Mouse (Mus musculus) cerebellum, adult 2 months (tissue): ENCODE data around the gene Sapcd2.

Experiments used
- CTCF ChIP-seq: fragments of 200-500 bp; IDR thresholded peaks from 2 replicates; pipeline ENCODE4 v1.5.1; 2011; ENCODE audit warnings: low read depth, mild to moderate bottlenecking, control low read depth, low read length, moderate library complexity, borderline replicate concordance; ENCODE audit not compliant: insufficient read depth
- POLR2A ChIP-seq: fragments of 200-500 bp; IDR thresholded peaks from 2 replicates; pipeline ENCODE4 v1.6.1; 2011; ENCODE audit warnings: low read length, control low read depth, borderline replicate concordance; ENCODE audit not compliant: insufficient read depth

- no peak for TF ChIP-seq POLR2A
- no peak for TF ChIP-seq CTCF
These were observed 24.9 kb downstream of the Sapcd2 start for GRCm38 (mm10) chr2:25397010-25397409.
